In the genomic region with DNA sequence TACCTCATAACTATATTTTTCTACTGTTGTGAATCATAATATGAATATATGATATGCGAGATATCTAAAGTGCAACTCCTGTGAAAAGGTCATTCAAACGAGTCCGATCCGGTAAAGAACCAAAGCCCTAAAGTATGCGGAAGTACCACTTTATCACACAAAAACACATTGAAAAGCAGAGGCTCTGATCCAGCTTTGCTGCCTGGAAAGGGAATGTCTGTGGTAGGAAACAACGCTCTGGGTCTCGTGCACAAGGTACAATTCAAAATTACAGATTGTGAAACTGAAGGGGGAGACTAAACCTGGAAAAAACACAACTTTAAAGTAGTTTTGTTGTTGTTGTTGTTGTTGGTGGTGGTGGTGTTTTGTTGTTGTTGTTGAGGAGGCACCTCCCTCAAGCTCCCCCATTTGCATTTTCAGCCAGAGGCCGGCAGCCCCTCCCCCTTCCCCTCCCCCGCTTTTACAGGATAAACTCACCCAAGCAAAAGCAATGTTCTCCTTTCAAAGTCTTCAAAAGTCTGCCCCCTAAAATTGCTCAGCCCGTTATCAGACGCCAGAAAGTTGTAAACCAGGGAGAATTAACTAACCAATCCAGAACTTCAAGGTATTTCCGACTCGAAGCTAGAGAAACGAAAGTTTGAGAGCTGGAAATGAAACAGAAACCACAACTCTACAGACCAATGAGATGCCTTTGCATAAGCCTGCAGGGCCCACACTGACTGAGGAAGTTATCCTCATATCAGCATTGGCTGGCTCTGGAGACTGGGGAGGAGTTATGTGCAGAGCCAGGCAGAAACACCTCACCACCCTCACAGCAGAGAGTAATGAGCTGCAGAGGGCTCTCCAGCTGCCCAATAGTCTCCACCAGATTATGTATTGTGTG, we compare ENCODE assay signal across 8 mouse cellular contexts. TPM values are rescaled to one million over a fixed set of nuclear protein-coding genes. Genes with fewer than 3 reads are reported as not detected.
A peak's percentile ranks its signal among the peaks of the same experiment; 100 is the strongest.
DNase-seq lines count a peak whose midpoint lies in the region; ATAC-seq and TF ChIP-seq lines count a peak whose summit lies in the region.

Gene Trim12c, minus strand, starts transcription at position 646 of the 883 bp plus-strand sequence.

- TF ChIP-seq POLR2A in heart, adult 2 months (IDR thresholded peaks at IDR 0.05; ENCODE audit: insufficient read depth, low read depth, low read length), result peak; percentile 74; the same call in 1 of the 2 replicates

- DNase-seq in frontal cortex, postnatal 25 days (ENCODE audit: low spot score in 2 of 2), result no peak
- peak; percentile 73 for DNase-seq in embryonic facial prominence, embryonic 10.5 days (ENCODE audit: low spot score)
- DNase-seq in heart, adult 2 months, result peak; percentile 71 to 86
- peak; percentile 68 for DNase-seq in kidney, adult 18-20 months
- DNase-seq in liver, embryonic 13.5 days, result peak; percentile 79
- DNase-seq in naive thymus-derived CD4-positive, alpha-beta T cell, adult 2 months (ENCODE audit: low read depth), result peak; percentile 91
- DNase-seq in telencephalon, adult 2 months (ENCODE audit: low read depth, low spot score), result peak; percentile 6

- intact Hi-C loops in heart, adult 2 months (cut with DNase I), result loop anchor here (5.0 kb wide), 1 partner anchor 111 kb away; the partner anchor contains the start of gene Trim34a

- no peaks in the 10 kb centered on the region for H3K36me3 ChIP-seq in embryonic facial prominence, embryonic 10.5 days (replicated peaks)
- H3K36me3 ChIP-seq in heart, adult 2 months (ENCODE audit: control insufficient read depth, insufficient read depth, low read length), result no peaks in the 10 kb centered on the region
- no peaks in the 10 kb centered on the region for H3K36me3 ChIP-seq in liver, embryonic 13.5 days

- H3K27me3 ChIP-seq in embryonic facial prominence, embryonic 10.5 days (replicated peaks; ENCODE audit: low read depth, poor library complexity, severe bottlenecking), result no peaks in the 10 kb centered on the region
- H3K27me3 ChIP-seq in heart, adult 2 months (ENCODE audit: control insufficient read depth, insufficient read depth, low read length), result no peaks in the 10 kb centered on the region
- no peaks in the 10 kb centered on the region for H3K27me3 ChIP-seq in liver, embryonic 13.5 days

- no peak for TF ChIP-seq CTCF in heart, adult 2 months (IDR thresholded peaks at IDR 0.05)

- peak; percentile 90 for ATAC-seq in frontal cortex, adult (ENCODE audit: low TSS enrichment)
- peak; percentile 100 for ATAC-seq in liver, embryonic 13.5 days (ENCODE audit: low read depth)

- H3K4me2 ChIP-seq in liver, embryonic 13.5 days, result peak within 1 kb of the TSS; percentile 72

- WGBS in embryonic facial prominence, embryonic 10.5 days, result 7% methylated on average over 14 of the region's 14 CpGs
- WGBS in heart, adult 2 months, result 1% methylated on average over 14 of the region's 14 CpGs
- WGBS in liver, embryonic 13.5 days (ENCODE audit: insufficient replicate concordance), result 2% methylated on average over 14 of the region's 14 CpGs

- peak within 1 kb of the TSS; percentile 54 for H3K4me3 ChIP-seq in embryonic facial prominence, embryonic 10.5 days
- peak within 1 kb of the TSS; percentile 72 for H3K4me3 ChIP-seq in heart, adult 2 months
- H3K4me3 ChIP-seq in liver, embryonic 13.5 days (replicated peaks), result peak within 1 kb of the TSS; percentile 62

- no peaks in the 10 kb centered on the region for H3K9me3 ChIP-seq in embryonic facial prominence, embryonic 10.5 days
- H3K9me3 ChIP-seq in liver, embryonic 13.5 days (replicated peaks), result no peaks in the 10 kb centered on the region

- H3K79me2 ChIP-seq in heart, adult 2 months (replicated peaks; ENCODE audit: control insufficient read depth, insufficient read depth, low read length), result no peaks in the 10 kb centered on the region

- peak within 1 kb of the TSS; percentile 71 for H3K9ac ChIP-seq in heart, adult 2 months (ENCODE audit: low read depth, low read length)
- peak within 1 kb of the TSS; percentile 64 for H3K9ac ChIP-seq in liver, embryonic 13.5 days

- TF ChIP-seq EP300 in heart, adult 2 months (IDR thresholded peaks at IDR 0.05; ENCODE audit: insufficient read depth, low read depth, low read length), result 0 out of 2 replicates have a peak, but pooled peaks have one; percentile 24

- H3K4me1 ChIP-seq in embryonic facial prominence, embryonic 10.5 days, result peaks cover 3% of the 10 kb centered on the region; the same call in 1 of the 2 replicates
- H3K4me1 ChIP-seq in heart, adult 2 months (ENCODE audit: control insufficient read depth, insufficient read depth, low read length), result no peaks in the 10 kb centered on the region; the same call in 1 of the 2 replicates
- H3K4me1 ChIP-seq in liver, embryonic 13.5 days (replicated peaks), result peaks cover 15% of the 10 kb centered on the region

- H3K27ac ChIP-seq in embryonic facial prominence, embryonic 10.5 days (replicated peaks), result no peak within 1 kb of the TSS; the same call in 1 of the 2 replicates
- peak within 1 kb of the TSS; percentile 74 for H3K27ac ChIP-seq in heart, adult 2 months
- H3K27ac ChIP-seq in liver, embryonic 13.5 days, result peak within 1 kb of the TSS; percentile 71

RNA-seq across cellular contexts. Expression of gene Trim12c, which starts in this region (rescaled TPM):
- 0.54 and 0.92 TPM in 2 replicates for polyA plus RNA-seq in embryonic facial prominence, embryonic 10.5 days (2016; fragmentation: Nextera tagmentation; extraction: Ambion mirVana)
- 1 to 10 TPM; 4.1 to 5.5 TPM for total RNA-seq in heart, adult 2 months (2021)
- 2.6 and 4.2 TPM in 2 replicates for polyA plus RNA-seq in heart, adult 2 months (2012; rRNA removed)
- 1.2 TPM in 2 replicates for polyA plus RNA-seq in liver, embryonic 13.5 days (2015; fragmentation: Nextera tagmentation; extraction: Ambion mirVana)

Comparison
In these comparisons a context has a peak if more than half of its experiments do, and no peak if none do; other contexts are left out.
1. Peak in DNase-seq and H3K4me3 ChIP-seq in embryonic facial prominence, embryonic 10.5 days; RNA of the gene not detected or under 1 TPM.
2. DNase-seq: peak in heart, adult 2 months (2 of 2), kidney, adult 18-20 months (single experiment), liver, embryonic 13.5 days (single experiment), naive thymus-derived CD4-positive, alpha-beta T cell, adult 2 months (single experiment) and telencephalon, adult 2 months (single experiment); none in frontal cortex, postnatal 25 days (0 of 2).
3. Peak in every context shown above with its lines, with median percentiles within 50 percentile points of each other: H3K4me3 ChIP-seq.